Mouse (Mus musculus): ENCODE data around the gene Prdm8.

Gene Prdm8

DNA sequence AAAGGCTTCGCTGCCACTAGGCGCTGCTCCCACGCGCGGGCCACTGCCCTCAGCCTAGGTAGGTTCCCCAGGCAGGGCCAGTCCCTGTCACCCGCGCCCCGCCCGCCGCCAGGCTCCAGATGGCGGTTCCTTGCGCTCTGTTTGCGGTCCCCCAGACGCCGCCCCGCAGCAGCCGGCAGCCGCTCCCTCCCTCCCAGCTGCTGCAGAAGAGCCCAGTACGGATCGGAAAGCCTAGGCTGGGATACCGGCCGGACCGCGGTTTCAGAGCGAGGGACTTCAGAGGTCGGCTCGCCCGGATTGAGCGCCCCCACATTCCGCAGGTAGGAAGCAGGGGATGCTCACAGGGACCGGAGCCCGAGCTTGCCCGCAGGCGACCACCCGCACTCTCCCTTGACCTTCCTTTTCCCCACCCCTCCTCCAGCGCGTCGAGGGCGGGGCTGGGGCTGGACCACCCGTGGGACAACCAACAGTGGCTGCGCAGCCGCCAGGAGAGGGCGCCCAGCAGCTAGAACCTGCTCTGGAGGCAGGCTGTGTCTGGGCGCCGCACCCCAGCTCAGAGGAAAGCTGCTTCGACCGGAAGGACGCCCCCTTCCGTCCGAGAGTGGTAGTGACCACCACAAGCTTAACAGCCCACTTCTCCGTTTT, at the start of gene Prdm8:
Gene Prdm8, plus strand, starts transcription at position 19 of the 645 bp plus-strand sequence.
- peak; percentile 47 for DNase-seq

DNA sequence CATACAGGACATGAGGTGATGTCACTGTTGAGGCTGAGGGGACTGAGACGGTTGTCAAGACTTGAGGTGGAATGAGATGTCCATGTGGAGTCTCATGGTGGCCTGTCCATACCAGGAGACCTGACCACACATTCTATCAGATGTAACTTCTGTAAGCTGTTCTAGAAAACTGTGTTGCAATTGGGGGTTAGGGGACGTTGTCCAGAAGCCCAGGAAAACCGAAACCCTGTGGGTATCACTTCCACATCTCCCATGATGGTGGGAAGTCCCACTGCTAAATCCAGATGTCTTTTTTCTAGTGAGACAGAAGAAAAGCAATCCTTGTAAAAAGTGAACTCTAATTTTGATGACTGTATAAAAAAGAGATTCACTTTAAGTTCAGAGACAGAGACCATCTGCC, 39.9 kb upstream of the Prdm8 start:
- DNase-seq, result no peak

DNA sequence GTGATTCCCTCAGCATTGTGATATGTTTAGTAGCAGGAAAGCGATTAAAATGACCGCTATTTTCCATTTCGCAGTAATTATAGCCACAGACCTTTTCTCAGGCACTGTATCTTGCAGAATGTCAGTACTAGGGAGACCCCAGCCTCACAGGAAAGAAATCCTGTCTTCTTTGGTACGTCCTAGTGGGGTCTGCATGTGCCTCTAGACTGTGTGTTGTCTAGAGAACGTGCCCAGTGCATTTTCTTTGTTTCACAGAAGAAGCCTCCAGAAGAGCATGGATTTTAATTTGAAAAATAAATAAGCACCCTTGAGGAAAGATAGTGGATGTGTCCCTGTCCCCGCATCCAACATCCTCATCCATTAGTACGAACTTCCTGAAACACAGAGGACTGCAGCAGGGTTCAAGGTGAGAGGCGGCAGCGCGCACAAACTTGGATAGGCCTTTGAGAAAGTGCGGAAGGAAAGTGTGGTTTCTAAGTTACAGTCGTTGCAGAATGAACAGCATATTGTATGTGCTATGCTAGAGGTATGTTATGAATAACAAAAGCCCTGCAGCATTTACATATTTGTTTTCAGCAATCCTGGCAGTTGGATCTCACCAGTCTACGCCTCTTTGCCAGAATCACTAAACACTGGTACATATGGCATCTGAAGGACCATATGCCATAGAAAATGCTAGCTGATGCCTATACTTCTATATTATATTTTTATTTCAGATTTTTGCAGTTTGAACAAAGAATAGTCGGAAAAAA, 28.3 kb upstream of the Prdm8 start:
- DNase-seq, result no peak

DNA sequence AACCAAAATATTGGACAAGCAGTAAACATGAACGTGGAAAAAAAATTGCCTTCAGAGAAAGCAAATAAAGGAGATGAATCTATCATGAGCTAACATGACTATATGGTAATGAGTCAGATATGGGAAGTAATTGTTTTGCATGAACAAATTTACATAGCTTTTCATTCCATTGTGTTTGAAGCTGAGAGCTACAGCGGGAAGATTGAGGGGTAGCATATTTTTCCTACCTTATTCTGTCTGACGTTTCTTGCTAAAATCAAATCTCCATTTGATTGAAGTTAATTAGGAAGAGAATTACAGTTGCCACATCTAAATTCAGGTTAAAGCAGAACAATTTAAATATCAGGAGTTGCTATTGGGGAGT, 27.7 kb upstream of the Prdm8 start:
- DNase-seq, result no peak

DNA sequence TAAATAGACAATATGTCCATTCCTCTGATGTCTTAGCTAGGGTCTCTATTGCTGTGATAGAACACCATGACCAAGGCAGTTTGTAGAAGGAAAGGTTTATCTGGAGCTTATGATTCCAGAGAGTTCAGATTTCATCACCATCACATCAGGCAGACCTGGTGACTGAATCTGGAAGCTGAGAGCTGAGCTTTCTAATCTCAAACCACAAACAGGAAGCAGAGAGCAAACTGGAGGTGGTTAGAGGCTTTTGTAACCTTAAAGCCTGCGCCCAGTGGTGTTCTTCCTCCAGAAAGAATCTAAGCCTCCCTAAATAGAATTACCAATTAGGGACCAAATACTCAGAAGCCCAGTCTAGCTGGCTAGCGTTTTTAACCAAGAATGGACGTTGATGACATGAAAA, 20.1 kb upstream of the Prdm8 start:
- no peak for DNase-seq

DNA sequence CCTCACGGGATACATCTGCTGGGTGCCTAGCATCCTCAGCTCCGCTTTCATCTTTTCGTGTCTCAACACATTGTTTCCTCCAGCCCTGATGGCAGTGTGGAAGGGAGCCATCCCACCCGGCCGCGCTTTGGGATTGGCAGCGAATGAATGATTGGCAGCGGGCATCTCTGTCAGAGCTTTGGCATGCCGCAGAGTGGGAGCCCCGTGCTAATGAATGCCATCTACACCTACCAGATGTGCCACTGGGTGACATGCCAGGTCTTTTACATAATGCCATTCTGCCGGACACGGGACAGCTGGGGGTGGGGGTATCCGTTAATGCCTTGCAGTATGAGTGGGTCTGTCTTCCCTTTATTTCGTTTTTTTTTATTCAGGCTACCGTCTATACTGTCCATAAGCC, 882 bp upstream of the Prdm8 start:
- DNase-seq, result no peak

DNA sequence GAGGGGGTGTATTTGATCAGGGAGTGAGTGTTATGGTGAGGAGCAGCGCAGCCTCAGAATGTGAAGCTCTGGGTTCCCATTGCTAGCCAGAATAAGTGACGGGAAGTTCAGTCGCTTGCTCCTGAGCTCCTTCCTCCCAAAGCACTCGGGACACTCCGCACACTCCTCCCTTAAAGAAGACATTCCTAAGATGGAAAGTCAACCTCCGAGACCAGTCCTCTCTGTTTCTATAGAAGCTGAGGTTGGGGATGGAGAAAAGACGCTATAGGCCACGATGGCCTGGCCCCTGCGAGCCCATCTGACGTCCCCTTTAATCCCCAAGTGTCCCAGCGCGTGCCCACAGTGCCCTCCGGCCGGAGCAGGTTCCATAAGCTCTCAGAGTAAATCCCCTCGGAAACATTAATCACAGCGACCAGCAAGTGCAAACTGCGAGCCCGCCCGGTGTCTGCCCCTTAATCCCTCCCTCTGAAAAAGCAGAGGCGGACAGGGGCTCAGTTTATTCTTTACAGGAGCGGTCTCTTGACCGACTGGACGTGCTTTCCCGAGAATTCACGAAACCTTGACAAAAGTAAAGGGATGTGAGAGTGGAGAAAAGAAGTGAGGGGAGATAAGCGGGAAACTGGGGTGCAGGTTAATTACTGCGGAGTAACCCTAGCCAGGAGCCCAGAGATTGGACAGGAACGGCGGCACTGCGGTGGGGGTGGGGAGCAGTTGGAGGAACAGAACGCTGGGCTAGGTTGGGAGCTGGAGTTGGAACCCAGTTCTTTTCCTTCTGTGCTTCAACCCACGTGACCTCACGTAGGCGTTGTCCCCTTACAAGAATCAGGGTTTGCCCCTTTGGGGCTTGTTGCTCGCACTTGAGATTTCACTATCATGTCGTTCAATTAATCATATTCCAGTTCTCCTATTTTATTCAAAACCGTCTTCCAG, 1.6 kb downstream of the Prdm8 start:
- no peak for DNase-seq

DNA sequence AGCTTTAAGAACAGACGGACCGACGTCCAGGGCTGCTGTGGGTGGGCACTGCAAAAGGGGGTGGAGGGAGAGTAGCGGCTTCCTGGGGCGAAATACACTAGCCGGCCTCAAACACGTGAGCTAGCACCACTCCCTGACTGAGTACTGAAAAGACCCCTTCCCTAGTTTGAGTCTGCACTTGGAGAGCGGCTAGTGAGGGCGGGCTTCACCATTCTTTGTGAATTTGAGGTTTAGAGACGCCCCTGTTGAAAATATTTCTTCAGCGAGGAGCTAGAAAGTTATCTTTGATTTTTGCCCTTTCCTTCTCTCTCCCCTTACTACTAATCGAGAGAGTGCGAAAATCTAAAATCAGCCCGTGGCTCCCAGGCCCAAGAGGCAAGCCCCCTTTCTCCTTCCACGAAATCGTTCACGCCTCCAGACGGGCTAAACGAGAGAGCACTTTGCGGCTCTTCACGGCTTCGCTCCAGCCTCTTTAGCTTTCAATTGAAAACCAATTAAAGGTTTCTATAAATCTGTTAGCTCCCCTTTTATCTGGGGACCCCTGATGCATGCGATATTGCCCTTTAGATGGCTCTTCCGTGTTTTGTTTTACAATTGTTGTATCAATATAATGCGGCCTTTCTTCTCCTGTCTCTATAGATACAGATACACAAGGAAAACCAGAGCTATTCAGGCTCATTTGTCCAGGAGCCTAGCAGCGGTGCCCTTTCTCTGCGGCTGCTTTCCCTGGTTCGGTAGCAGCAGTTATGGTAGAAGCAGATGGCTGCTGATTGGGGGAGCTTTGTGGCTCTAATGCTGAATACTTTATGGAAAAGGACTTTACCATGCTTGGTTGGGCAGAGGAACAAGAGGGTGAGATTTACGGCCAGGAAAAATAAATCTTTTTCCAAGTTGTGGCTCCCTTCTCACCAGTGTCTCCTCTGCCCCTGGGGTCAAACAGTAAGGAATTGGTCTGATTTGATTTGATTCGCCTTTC, 2.7 kb downstream of the Prdm8 start:
- DNase-seq, result no peak

DNA sequence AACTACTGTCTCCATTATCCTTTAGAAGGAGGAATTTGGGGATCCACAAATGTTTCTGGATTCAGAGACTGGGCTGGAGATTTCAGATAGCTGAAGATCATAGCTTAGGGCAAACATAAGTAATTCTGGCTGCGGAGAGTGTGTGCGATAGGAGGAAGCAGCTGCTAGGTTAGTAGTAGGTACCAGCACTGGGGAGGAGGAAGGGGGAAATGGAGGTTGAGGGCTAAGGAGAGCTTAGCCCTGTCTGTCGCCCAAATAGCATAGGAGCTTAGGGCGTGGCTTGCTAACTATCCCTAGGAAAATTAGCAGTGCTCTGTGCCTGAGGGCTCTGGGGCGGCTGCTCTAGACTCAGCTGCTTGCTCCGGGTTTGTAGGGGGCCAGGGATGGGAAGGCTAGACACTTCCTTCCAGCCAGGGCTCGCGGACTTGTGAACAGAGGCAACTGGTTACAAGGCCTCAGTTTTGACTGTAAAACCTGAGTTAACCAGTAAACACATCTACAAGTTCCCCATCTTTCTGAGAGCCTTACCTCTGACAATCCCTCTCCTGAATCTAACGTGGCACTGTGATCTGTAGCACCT, 4.7 kb downstream of the Prdm8 start:
- no peak for DNase-seq

DNA sequence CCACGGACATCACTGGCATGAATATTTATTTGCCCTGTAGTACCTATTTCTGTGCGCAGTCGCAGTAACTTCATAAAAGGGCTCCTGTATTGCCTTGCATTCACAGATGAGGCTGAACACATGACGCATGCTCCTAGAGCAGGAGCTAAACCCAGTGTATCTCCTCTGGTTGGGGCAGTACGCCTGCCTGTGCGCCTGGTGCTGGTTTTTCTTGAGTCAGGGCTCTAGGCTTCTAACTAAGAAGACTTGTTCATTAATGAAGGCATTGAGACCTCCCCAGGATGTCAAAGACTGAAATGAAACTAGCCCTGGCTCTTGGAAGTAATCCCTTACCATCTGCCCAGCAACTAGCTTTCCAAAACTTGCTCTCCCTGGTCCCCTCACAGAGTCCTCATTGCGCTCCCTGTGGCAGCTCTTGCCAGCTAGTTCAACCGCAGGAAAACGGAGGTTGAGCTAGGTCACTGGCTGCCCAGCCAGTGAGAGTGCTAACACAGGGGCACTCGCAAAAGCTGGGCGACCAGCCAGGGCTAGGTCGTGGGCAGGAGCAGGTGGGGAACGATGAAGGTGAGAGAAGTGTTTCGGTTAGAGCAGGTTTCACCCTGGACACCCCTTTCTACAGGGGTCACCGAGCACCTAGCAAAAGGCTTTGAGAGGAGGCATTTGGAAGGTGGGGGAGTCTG, 5.6 kb downstream of the Prdm8 start:
- no peak for DNase-seq

DNA sequence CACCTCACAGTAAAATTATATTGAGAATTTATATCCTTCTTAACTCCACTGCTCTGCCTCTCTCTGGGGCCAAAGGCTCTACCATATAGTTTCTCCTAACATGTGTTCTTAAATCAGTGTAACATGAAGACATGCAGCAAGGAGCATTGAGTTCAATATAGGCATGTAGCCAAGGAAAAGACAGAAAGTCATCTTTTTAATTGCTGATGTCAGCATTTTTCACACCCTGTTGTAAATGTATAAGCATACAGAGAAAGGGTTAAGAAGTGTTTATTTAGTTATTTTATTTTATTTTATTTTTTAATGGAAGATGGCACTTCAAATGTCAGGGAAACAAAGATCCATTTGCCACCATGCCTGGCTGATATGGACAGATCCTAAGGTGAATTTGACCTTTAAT, 6.7 kb downstream of the Prdm8 start:
- no peak for DNase-seq

DNA sequence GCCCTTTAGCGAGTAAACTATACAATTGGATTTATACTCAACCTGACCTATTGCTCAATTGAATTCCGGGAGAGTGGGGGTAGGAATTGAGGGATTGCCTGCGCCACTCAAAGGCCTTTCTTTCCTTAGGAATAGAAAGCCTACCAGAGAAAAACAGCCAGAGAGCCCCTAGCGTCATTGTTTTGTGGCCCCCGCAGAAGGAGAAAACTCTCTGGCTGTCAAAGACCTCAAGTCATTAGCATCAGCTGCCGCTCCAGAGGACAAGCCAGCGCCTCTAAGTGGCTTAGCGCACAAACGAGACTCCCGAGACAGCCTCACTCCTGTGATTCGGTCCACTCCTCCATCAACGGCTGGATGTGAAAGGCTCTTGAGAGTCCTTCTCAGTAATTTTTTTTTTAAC, 12.6 kb downstream of the Prdm8 start:
- no peak for DNase-seq

DNA sequence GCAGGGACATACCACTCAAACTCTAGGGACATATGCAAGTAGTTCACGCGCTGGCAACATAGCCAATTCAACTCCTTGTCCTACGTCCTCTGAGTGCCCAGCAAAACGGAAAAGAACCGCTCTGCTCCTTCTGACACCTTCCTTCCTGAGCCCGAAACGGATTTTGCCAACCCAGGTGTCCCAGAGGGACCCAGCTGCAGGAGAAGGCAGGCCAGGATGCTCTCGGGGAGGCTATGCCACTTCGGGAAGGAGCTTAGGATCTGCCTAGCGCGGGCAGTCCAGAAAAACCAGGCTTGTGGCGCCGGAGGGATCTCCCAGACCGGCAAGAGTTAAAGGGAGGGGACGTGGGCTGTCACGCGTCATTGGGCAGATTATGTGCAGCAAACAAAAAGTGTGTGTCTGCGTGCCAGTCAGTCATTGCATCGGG, 13.5 kb downstream of the Prdm8 start:
- no peak for DNase-seq

DNA sequence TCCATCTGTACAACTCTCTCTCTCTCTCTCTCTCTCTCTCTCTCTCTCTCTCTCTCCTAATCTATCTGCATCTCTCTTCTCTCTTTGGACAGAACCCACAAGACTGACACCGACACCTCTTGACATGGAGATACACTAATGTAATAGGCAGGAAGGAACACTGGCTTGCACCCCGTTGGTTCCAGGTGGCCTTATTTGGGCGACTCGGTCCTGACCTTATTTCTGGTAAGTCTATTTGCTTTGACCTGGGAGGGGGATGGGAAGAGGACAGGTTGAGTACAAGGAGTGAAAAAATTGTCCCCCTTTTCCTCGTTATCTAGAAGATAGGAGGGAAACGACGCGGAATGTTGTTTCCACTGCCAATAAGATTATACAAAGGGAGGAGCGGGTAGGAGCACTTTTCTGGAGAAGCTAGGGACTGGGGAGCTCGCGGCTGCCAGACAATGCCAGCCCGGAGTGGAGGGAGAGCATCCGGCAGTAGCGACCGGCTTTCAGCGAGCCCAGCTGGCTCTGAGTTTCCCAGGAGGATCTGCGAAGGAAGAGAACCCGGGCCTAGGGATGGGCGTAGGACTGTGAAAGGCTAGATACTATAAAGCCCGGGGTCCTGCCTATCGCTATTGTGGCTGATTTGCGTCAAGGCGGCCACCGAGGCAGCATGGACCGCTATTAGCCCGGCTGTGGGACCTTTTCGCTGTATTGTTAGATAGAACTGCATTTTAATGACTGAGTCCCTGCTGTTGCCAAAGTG, 14.1 kb downstream of the Prdm8 start:
- DNase-seq, result no peak

DNA sequence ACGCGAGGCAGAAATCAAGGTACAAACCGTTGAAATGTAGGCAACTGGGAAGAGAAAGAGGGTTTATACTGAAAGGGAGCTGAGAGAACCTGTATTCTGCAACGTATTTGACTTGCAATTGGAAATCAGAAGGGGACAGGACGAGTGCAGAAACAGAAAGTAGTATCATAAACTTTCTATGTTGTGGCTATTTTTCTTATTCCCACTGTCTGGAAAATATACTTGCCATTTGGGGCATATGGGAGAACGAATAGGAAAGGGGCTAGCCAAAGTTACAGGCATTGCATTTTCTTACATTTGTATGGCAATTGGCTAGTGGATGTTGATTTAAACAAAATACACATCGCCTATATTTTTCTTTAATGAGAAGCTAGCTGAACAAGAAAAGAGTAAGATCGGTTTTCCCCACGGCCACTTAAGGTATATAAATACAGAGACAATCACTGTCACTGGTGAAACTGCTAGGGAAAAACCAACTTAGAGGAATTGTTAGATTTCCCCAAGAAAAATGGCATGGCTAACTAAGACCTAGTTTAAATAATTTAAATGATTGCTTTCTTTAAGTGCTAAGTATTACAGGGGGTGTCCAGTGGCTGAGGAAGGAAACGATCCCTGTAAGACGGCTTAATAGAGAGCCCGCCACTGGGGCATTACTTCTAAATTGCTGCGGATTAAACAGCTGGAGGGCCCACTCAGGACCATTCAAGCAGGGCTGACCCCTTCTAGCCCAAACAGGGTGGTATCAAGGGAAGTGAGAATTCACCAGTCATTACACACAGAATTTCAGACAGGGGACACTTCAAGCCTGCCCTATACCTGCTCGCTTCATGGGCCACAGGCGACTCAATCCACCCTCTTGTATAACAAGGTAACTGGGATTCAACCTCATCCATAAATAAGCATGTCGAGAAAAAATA, 14.9 kb downstream of the Prdm8 start:
- DNase-seq, result no peak

DNA sequence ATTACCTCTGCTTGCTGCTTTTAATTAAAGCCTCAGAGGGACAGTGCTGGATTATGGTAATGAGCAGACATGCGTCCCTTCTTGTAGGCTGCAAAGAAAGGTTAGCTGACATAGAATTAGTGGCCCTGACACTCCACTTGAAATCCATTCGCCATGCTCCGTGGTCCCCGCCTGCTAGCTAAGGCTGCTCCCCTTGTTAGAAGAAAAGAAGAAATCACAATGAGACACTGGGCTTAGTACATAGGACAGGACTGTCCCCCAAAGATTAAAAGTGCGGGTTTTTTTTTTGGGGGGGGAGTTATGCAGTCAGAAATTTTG, 15.6 kb downstream of the Prdm8 start:
- no peak for DNase-seq

DNA sequence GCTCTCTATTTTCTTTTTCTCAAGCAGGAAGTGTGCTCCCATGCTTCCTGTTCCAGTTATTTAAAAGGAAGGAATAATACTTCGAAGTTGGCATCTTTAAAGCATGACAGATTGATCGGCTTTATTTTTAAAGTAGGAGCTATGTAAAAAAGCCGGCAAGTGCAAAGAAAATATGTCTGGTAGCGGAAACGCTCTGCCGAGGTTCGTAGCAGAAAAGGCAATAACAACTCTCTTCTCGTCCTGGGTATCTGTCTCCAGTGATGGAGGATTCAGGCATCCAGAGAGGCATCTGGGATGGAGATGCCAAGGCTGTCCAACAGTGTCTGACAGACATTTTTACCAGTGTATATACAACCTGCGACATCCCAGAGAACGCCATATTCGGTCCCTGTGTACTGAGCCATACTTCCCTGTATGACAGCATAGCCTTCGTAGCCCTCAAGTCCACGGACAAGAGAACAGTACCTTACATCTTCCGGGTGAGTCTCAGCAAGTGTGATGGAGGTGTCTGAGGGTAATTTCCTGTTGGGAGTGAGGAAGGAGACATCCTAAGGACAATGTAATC, 16.1 kb downstream of the Prdm8 start:
- DNase-seq, result no peak

DNA sequence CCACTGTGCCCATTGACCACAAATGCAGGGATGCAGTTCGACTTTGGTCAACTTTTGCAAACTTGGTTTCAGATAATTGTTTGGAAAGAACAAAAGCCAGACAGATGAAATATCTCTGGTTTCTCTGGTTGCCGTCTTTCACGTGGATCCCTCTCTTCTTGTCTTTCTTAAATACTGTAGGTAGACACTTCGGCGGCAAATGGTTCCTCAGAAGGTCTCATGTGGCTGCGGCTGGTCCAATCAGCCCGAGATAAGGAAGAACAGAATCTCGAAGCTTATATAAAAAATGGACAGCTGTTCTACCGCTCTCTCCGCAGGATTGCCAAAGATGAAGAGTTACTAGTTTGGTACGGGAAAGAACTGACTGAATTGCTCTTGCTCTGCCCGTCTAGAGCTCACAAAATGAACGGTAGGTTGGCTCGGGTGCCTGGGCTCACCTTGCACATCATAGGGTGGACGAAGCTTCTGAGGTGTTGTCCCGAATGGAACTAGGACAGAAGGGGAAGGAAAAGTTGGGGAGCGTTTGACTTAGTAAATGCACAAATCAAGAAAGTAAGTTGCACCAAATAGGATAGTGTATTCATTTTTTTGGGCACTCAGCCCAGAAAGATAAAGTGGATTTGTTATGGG, 17.4 kb downstream of the Prdm8 start:
- DNase-seq, result no peak

All from thymus, adult 18-20 months (tissue).